Mouse (Mus musculus) bone marrow macrophage, adult 2 months (primary cell): Measurements from ENCODE around the gene Sars2.

Experiments
- CTCF ChIP-seq: IDR thresholded peaks from 2 replicates; pipeline ENCODE4 v1.5.1; 2012; ENCODE audit warnings: low read depth, mild to moderate bottlenecking, low read length, moderate library complexity
- POLR2A ChIP-seq: IDR thresholded peaks from 2 replicates; pipeline ENCODE4 v1.6.1; 2012; ENCODE audit warnings: mild to moderate bottlenecking, low read depth, low read length, borderline replicate concordance

DNA sequence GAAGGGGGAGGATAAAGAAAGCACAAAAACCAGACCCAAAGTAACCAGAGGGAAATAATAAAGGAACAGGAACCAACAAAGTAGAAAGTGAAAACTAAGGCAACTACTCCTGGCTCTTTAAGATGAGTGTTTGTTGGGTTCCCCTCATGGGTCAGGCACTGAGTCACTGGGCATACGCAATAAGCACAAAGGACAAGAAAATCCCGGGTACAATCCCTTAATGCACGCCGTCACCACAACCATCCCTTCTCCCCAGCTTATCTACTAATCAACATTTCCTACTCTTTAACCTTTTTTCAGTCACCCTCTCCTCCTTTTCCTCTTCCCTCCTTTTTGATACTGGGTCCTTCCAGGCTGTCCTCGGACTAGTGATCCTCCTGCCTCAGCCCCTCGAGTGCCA, 23.4 kb downstream of the Sars2 start:
- TF ChIP-seq CTCF, result no peak
- no peak for TF ChIP-seq POLR2A
